Mouse (Mus musculus): ENCODE results near the gene Jmjd1c.

GRCm38 (mm10) chr10:67126859-67127758 lies 31.2 kb downstream of the Jmjd1c start:
- TF ChIP-seq CTCF (IDR thresholded peaks at IDR 0.05; ENCODE audit: borderline replicate concordance, extremely low read depth, insufficient read depth, insufficient read length) (no peak), POLR2A (IDR thresholded peaks at IDR 0.05; ENCODE audit: borderline replicate concordance, extremely low read depth, insufficient read depth, insufficient read length, poor library complexity, severe bottlenecking) (0 out of 2 replicates have a peak, but pooled peaks have one; percentile 29)

Measured in brain, embryonic 14.5 days (tissue).